Mouse (Mus musculus) spleen, adult 2 months (tissue): ENCODE measurements at regions not wholly inside any gene's neighbourhood (a gene's known extent, or its start where the extent isn't known, plus 50 kb on each side); places are given as distances from the start of the nearest gene placed in this dataset.

Source experiments
- DNase-seq, 2 experiments: peaks; one replicate each; pipeline versions ENCODE4 v3.0.0 to v3.0.0-alpha.2; 2012 to 2021; ENCODE audit warnings: low spot score in 2 of 2, low read depth in 1 of 2
- H3K27ac ChIP-seq: fragments of 200-500 bp; 2 replicates; pipeline ENCODE4 v1.5.1; 2012; ENCODE audit warnings: low read length, inconsistent platforms; ENCODE audit not compliant: insufficient read depth
- H3K27me3 ChIP-seq: fragments of 200-500 bp; 2 replicates; pipeline ENCODE4 v1.6.1; 2012; ENCODE audit warnings: mild to moderate bottlenecking, moderate library complexity, low read length, inconsistent platforms; ENCODE audit not compliant: control insufficient read depth, insufficient read depth
- H3K36me3 ChIP-seq: fragments of 200-500 bp; 2 replicates; pipeline ENCODE4 v1.6.1; 2012; ENCODE audit warnings: mild to moderate bottlenecking, low read length, inconsistent platforms; ENCODE audit not compliant: control insufficient read depth, insufficient read depth
- H3K4me1 ChIP-seq: fragments of 200-500 bp; 2 replicates; pipeline ENCODE4 v1.6.1; 2011; ENCODE audit warnings: inconsistent platforms; ENCODE audit not compliant: control insufficient read depth, insufficient read depth, insufficient read length
- H3K4me3 ChIP-seq: fragments of 200-500 bp; 2 replicates; pipeline ENCODE4 v1.5.1; 2011; ENCODE audit warnings: mild to moderate bottlenecking, inconsistent platforms; ENCODE audit not compliant: insufficient read depth, insufficient read length; ENCODE audit errors: extremely low read depth
- CTCF ChIP-seq: fragments of 200-500 bp; IDR thresholded peaks from 2 replicates; pipeline ENCODE4 v1.5.1; 2011; ENCODE audit warnings: mild to moderate bottlenecking, inconsistent platforms; ENCODE audit not compliant: insufficient read depth, insufficient read length, insufficient replicate concordance; ENCODE audit errors: extremely low read depth
- POLR2A ChIP-seq: fragments of 200-500 bp; IDR thresholded peaks from 2 replicates; pipeline ENCODE4 v1.6.1; 2011; ENCODE audit warnings: low read depth, low read length, inconsistent platforms
- WGBS: fragments of 180-500 bp; shearing (Covaris S2); methylation state at CpG from one replicate; pipeline ENCODE4 v1.1.7; 2018; 5-methylcytosine and 5-hydroxymethylcytosine counted together

DNA sequence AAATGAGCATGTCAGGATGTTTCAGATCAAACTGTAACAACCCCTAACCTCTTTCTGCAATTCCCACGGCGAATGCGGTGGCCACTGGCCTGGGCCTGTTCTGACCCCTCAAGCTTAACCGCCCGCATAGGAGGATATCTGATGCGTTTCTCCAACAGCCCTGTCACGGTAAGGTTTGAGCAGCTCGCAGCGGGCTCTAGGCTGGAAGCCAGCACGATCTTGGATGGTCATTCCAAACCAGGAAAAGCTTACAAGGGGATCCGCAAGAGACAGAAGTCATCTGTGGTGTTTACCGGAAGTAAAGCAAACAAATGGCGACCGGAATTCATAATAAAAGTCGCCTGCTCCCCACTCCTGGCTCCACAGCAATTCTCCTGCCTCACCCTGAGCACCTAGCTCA is 281.7 kb downstream of the Pdcd6ip start:
- Histone ChIP-seq H3K4me3 (no peak overlapping the region), H3K27me3 (no peaks in the 10 kb centered on the region), H3K36me3 (no peaks in the 10 kb centered on the region; the same call in 1 of the 2 replicates), H3K27ac (no peak overlapping the region), H3K4me1 (no peaks in the 10 kb centered on the region)
- no peak for DNase-seq
- WGBS = 94% methylated on average over 15 of the region's 15 CpGs
- TF ChIP-seq POLR2A = no peak
- no peak for TF ChIP-seq CTCF

DNA sequence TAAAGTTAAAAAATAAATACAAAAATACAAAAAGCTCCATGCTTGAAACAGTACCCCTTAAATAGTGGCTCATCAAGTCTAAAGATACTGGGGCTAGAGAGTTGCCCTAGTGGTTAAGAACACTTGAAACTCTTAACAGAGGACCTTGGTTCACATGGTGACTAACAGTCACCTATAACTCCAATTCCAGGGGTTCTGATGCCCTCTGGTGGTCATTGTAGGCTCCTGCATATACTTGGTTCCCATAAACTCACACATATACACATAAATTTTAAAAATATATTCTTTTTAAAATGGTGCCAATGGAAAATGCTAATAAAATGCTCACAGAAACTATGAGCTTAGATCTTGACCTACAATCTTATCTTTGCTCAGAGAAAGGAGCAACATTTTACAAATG is 286.4 kb downstream of the Pdcd6ip start:
- TF ChIP-seq POLR2A (no peak), CTCF (no peak)
- no peak for DNase-seq
- Histone ChIP-seq H3K36me3 (no peaks in the 10 kb centered on the region; the same call in 1 of the 2 replicates), H3K27ac (no peak overlapping the region), H3K4me3 (no peak overlapping the region), H3K27me3 (no peaks in the 10 kb centered on the region), H3K4me1 (no peaks in the 10 kb centered on the region)

DNA sequence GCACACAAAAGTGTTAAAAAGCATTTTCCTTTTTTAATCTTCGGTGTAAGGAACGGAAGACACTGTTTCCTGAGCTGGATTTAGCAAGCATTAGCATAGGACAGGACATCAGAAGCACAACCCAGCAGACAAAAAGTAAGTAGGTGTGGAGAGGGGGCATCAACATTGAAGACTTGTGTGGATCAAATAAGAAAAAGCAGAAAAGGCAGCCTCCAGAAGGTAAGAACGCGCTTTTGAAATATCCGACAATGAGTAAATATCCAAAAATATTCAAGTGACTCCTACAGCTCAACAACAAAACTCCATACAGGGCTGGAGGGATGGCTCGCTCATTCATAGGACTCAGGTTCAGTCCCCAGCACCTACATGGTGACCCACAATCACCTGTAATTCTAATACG is 286.9 kb downstream of the Pdcd6ip start:
- Histone ChIP-seq H3K27ac (no peak overlapping the region), H3K36me3 (no peaks in the 10 kb centered on the region; the same call in 1 of the 2 replicates), H3K4me1 (no peaks in the 10 kb centered on the region), H3K4me3 (no peak overlapping the region), H3K27me3 (no peaks in the 10 kb centered on the region)
- 88% methylated on average over 7 of the region's 7 CpGs for WGBS
- no peak for TF ChIP-seq CTCF
- no peak for TF ChIP-seq POLR2A
- no peak for DNase-seq

DNA sequence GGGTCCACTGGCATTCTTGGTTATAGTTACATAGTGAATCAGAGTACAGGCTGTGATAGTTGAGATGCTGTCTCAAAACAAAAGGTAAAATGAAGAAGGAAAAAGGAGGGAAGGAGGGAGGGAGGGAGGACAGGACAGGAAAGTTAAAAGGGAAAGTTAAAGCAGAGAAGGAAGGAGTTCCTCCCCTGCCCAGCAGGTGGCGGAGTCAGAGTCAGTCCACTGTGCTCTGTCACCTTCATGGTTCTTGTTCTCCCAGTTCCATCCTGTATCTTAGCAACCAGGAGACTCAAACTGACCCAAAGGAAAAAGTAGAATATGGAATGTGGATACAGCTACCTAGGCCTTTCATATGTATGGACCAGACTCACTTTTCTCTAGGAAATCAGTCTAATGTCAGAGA is 288.3 kb downstream of the Pdcd6ip start:
- no peaks in the 10 kb centered on the region; the same call in 1 of the 2 replicates for H3K36me3 ChIP-seq
- TF ChIP-seq CTCF (no peak), POLR2A (no peak)
- H3K4me1 ChIP-seq = no peaks in the 10 kb centered on the region
- no peak overlapping the region for H3K4me3 ChIP-seq
- DNase-seq = no peak
- WGBS = 94% methylated on average over 1 of the region's 1 CpGs
- no peaks in the 10 kb centered on the region for H3K27me3 ChIP-seq
- no peak overlapping the region for H3K27ac ChIP-seq

DNA sequence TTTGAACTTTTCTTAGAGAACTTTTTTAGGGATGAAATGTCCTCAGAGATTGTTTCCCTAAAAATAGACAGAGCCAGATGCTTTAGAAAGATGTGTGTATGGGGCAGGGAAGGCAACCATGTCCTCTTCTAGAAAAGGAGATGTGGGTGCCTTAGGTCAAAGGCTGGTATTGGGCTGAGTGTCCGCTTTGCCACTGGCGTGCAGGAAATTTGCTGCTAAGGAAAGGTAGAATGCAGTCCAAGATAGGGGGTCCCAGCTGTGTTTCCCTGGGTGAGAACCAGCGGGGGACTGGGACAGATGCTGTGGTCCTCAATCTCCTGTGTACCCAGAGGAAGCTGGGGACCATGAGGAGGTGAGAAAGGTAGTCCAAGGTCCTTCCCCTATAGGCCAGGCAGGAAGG is 291.0 kb downstream of the Pdcd6ip start:
- Histone ChIP-seq H3K4me3 (no peak overlapping the region), H3K27me3 (no peaks in the 10 kb centered on the region), H3K27ac (no peak overlapping the region), H3K36me3 (no peaks in the 10 kb centered on the region), H3K4me1 (no peaks in the 10 kb centered on the region)
- 80% methylated on average over 3 of the region's 3 CpGs for WGBS
- TF ChIP-seq POLR2A = no peak
- no peak for TF ChIP-seq CTCF
- DNase-seq = no peak

DNA sequence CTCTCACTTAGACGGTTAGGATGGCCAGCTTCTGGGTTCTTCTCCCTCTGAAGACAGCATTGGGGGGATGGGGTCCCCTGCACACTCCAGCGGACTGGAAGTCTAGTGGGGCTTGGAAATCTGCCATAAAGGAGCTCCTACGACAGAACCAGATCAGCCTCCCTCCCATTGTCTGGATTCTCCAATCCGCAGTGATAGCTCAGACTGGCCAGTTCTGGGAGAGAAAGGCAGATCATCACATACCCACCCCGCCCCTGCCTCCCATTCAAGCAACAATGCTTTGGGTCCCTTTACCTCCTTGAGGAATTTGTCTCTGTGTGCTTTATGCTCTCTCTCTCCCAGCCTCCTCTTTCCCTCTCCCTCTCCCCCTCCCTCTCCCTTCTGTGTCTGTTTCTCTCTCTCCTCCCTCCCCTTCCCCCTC is 292.5 kb downstream of the Pdcd6ip start:
- Histone ChIP-seq H3K27ac (no peak overlapping the region), H3K27me3 (no peaks in the 10 kb centered on the region), H3K4me3 (no peak overlapping the region), H3K4me1 (no peaks in the 10 kb centered on the region), H3K36me3 (no peaks in the 10 kb centered on the region)
- no peak for DNase-seq
- TF ChIP-seq CTCF = no peak
- TF ChIP-seq POLR2A = no peak
- 83% methylated on average over 5 of the region's 5 CpGs for WGBS

DNA sequence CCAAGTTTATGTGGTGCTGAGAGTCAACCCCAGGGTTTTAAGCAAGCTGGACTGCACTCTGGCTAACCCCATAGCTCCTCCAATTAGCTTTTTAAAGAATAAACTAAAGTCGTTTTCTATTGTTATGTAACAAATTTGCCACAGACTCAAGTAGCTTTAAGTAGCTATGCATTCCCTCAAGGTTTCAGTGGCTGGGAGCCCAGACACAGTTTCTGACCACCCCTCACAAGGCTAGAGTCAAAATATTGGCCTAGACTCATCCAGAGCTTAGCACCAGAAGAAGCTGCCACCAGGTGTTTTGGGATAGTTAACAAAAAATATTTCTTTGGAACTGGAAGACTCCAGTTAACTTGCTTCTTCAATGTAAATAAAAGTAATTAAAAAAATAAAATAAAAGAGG is 293.4 kb downstream of the Pdcd6ip start:
- Histone ChIP-seq H3K4me1 (no peaks in the 10 kb centered on the region), H3K27ac (no peak overlapping the region), H3K4me3 (no peak overlapping the region), H3K27me3 (no peaks in the 10 kb centered on the region), H3K36me3 (no peaks in the 10 kb centered on the region)
- DNase-seq = no peak
- WGBS = 51% methylated on average over 1 of the region's 1 CpGs
- no peak for TF ChIP-seq CTCF
- TF ChIP-seq POLR2A = no peak
